Mouse (Mus musculus): ENCODE measurements around the gene Ms4a4c. TPM values are rescaled to one million over a fixed set of nuclear protein-coding genes. Genes with fewer than 3 reads are reported as not detected.
"Not testable (repeated sequence)": the region's sequence is repeated elsewhere in the genome, so short reads cannot be mapped to it uniquely, and the experiment has no call there.

Ms4a4c gene
- polyA plus RNA-seq, 1 experiment from 2014 or later, result 1.7 TPM

DNA sequence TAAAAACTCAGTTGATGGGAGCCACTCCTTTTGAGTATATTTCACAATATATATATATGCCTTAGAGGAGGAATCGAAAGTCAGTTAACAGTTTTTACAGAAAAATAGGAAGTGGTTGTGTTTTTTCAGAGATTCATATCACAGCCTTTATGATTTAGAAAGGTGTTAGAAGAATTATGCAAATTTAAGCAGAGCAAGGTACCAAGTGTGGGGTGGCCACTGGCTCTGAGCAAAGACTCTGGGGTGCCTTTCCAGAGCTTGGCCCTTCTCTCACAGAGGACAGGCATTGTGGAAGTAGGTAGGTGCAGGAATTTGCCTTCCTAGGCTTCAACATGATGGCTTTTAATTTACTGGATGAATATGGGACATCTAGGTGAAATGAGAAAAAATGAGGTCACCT lies 7.1 kb downstream of the Ms4a4c start:
- H3K4me3 ChIP-seq (replicated peaks; ENCODE audit: low read depth, low read length), result no peak overlapping the region
- no peaks in the 10 kb centered on the region for H3K36me3 ChIP-seq (ENCODE audit: insufficient read depth, low read length)
- WGBS, result 85% methylated on average over 1 of the region's 1 CpGs
- no peak overlapping the region for H3K27ac ChIP-seq
- ATAC-seq (replicated peaks; ENCODE audit: low FRiP score, low read depth) (no peak), DNase-seq (ENCODE audit: low spot score) (no peak)
- no peak for TF ChIP-seq CTCF (IDR thresholded peaks at IDR 0.05; ENCODE audit: low read depth)
- H3K9ac ChIP-seq (ENCODE audit: low read depth, low read length), result no peak overlapping the region
- H3K27me3 ChIP-seq (ENCODE audit: insufficient read depth, low read length), result no peaks in the 10 kb centered on the region
- no peaks in the 10 kb centered on the region for H3K9me3 ChIP-seq (replicated peaks; ENCODE audit: low read length)
- no peaks in the 10 kb centered on the region for H3K4me1 ChIP-seq (replicated peaks; ENCODE audit: insufficient read depth, low read length)
- H3K4me2 ChIP-seq (ENCODE audit: low read length), result no peak overlapping the region

GRCm38 (mm10) chr19:11414084-11414483 lies 9.5 kb downstream of the Ms4a4c start:
- H3K9me3 ChIP-seq (replicated peaks; ENCODE audit: low read length), result no peaks in the 10 kb centered on the region
- no peak overlapping the region for H3K9ac ChIP-seq (ENCODE audit: low read depth, low read length)
- DNase-seq (ENCODE audit: low spot score) (no peak), ATAC-seq (replicated peaks; ENCODE audit: low FRiP score, low read depth) (no peak)
- no peaks in the 10 kb centered on the region for H3K4me1 ChIP-seq (replicated peaks; ENCODE audit: insufficient read depth, low read length)
- no peak overlapping the region for H3K4me3 ChIP-seq (replicated peaks; ENCODE audit: low read depth, low read length)
- H3K27ac ChIP-seq, result no peak overlapping the region
- H3K27me3 ChIP-seq (ENCODE audit: insufficient read depth, low read length), result no peaks in the 10 kb centered on the region
- TF ChIP-seq CTCF (IDR thresholded peaks at IDR 0.05; ENCODE audit: low read depth), result no peak
- 91% methylated on average over 1 of the region's 1 CpGs for WGBS
- H3K4me2 ChIP-seq (ENCODE audit: low read length), result no peak overlapping the region
- H3K36me3 ChIP-seq (ENCODE audit: insufficient read depth, low read length), result no peaks in the 10 kb centered on the region

DNA sequence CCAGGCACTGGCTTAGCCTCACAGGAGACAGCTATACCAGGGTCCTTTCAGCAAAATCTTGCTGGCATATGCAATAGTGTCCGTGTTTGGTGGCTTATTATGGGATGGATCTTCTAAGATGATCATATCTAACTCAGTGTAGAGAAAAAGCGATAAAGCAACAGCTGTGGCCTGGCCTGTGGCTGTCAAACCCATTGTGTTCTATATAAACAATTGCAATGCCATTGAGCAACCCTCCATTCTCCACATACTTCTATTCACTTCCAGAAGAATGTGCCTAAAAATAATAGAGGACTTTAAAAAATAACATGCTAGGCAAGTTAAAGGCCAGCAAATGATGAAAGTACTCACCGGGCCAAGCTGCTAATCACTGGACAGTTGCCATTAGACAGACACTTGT lies 11.0 kb downstream of the Ms4a4c start:
- Histone ChIP-seq H3K4me1 (replicated peaks; ENCODE audit: insufficient read depth, low read length) (no peaks in the 10 kb centered on the region), H3K4me2 (ENCODE audit: low read length) (no peak overlapping the region), H3K27ac (no peak overlapping the region), H3K36me3 (ENCODE audit: insufficient read depth, low read length) (no peaks in the 10 kb centered on the region), H3K27me3 (ENCODE audit: insufficient read depth, low read length) (no peaks in the 10 kb centered on the region), H3K9ac (ENCODE audit: low read depth, low read length) (no peak overlapping the region), H3K9me3 (replicated peaks; ENCODE audit: low read length) (no peaks in the 10 kb centered on the region), H3K4me3 (replicated peaks; ENCODE audit: low read depth, low read length) (no peak overlapping the region)
- TF ChIP-seq CTCF (IDR thresholded peaks at IDR 0.05; ENCODE audit: low read depth), result no peak
- 55% methylated on average over 3 of the region's 3 CpGs for WGBS
- ATAC-seq (replicated peaks; ENCODE audit: low FRiP score, low read depth) (no peak), DNase-seq (ENCODE audit: low spot score) (no peak)

- not testable (repeated sequence) for H3K9ac ChIP-seq (ENCODE audit: low read depth, low read length); H3K36me3 ChIP-seq (ENCODE audit: insufficient read depth, low read length); H3K27me3 ChIP-seq (ENCODE audit: insufficient read depth, low read length); H3K4me2 ChIP-seq (ENCODE audit: low read length); H3K4me3 ChIP-seq (replicated peaks; ENCODE audit: low read depth, low read length); H3K9me3 ChIP-seq (replicated peaks; ENCODE audit: low read length); DNase-seq (ENCODE audit: low spot score); H3K4me1 ChIP-seq (replicated peaks; ENCODE audit: insufficient read depth, low read length); H3K27ac ChIP-seq; ATAC-seq (replicated peaks; ENCODE audit: low FRiP score, low read depth)
- 73% methylated on average over 1 of the region's 3 CpGs for WGBS
Observed at GRCm38 (mm10) chr19:11418865-11419264, 14.3 kb downstream of the Ms4a4c start.

GRCm38 (mm10) chr19:11431209-11431608 lies 26.6 kb downstream of the Ms4a4c start:
- H3K9ac ChIP-seq (ENCODE audit: low read depth, low read length); H3K27me3 ChIP-seq (ENCODE audit: insufficient read depth, low read length); DNase-seq (ENCODE audit: low spot score); ATAC-seq (replicated peaks; ENCODE audit: low FRiP score, low read depth); H3K36me3 ChIP-seq (ENCODE audit: insufficient read depth, low read length); H3K4me2 ChIP-seq (ENCODE audit: low read length); H3K9me3 ChIP-seq (replicated peaks; ENCODE audit: low read length); H3K4me3 ChIP-seq (replicated peaks; ENCODE audit: low read depth, low read length); H3K4me1 ChIP-seq (replicated peaks; ENCODE audit: insufficient read depth, low read length); H3K27ac ChIP-seq: not testable (repeated sequence)
- WGBS, result 92% methylated on average over 1 of the region's 1 CpGs

GRCm38 (mm10) chr19:11435058-11435834 lies 30.7 kb downstream of the Ms4a4c start:
- WGBS, result 87% methylated on average over 4 of the region's 4 CpGs
- DNase-seq (ENCODE audit: low spot score) (no peak), ATAC-seq (replicated peaks; ENCODE audit: low FRiP score, low read depth) (no peak)
- Histone ChIP-seq H3K4me1 (replicated peaks; ENCODE audit: insufficient read depth, low read length) (no peaks in the 10 kb centered on the region), H3K4me2 (ENCODE audit: low read length) (no peak overlapping the region), H3K27ac (no peak overlapping the region), H3K36me3 (ENCODE audit: insufficient read depth, low read length) (no peaks in the 10 kb centered on the region), H3K4me3 (replicated peaks; ENCODE audit: low read depth, low read length) (no peak overlapping the region), H3K9me3 (replicated peaks; ENCODE audit: low read length) (no peaks in the 10 kb centered on the region), H3K9ac (ENCODE audit: low read depth, low read length) (no peak overlapping the region), H3K27me3 (ENCODE audit: insufficient read depth, low read length) (no peaks in the 10 kb centered on the region)
- no peak for TF ChIP-seq CTCF (IDR thresholded peaks at IDR 0.05; ENCODE audit: low read depth)

DNA sequence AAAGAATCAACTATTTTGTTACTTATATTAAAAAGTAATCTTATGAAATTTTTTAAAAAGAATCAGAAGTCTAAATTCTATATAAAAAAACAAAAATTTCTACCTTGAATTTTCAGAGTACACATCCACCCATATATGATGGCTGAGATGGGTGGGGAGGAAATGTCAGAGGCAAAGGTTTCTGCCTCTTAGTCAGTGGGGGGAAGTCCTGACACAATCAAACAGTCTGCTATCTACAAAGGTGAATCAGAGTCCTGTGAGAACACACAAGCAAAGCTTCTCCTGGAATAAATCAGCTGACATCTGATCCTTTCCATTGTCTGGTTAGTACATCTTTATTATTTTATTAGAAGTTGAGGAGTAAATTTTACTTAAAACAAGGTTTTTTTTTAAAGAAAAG lies 38.8 kb downstream of the Ms4a4c start, which contains the start of gene Ms4a4b:
Gene Ms4a4b, plus strand, starts transcription at position 216 of the 400 bp plus-strand sequence.
- no peaks in the 10 kb centered on the region for H3K36me3 ChIP-seq (ENCODE audit: insufficient read depth, low read length)
- no peak for DNase-seq (ENCODE audit: low spot score)
- H3K9ac ChIP-seq (ENCODE audit: low read depth, low read length), result no peak within 1 kb of the TSS
- no peaks in the 10 kb centered on the region for H3K27me3 ChIP-seq (ENCODE audit: insufficient read depth, low read length)
- no peaks in the 10 kb centered on the region for H3K9me3 ChIP-seq (replicated peaks; ENCODE audit: low read length)
- H3K4me1 ChIP-seq (replicated peaks; ENCODE audit: insufficient read depth, low read length), result no peaks in the 10 kb centered on the region
- ATAC-seq (replicated peaks; ENCODE audit: low FRiP score, low read depth), result no peak
- H3K4me3 ChIP-seq (replicated peaks; ENCODE audit: low read depth, low read length), result no peak within 1 kb of the TSS
- H3K27ac ChIP-seq, result no peak within 1 kb of the TSS
- TF ChIP-seq CTCF (IDR thresholded peaks at IDR 0.05; ENCODE audit: low read depth), result no peak
- no peak within 1 kb of the TSS for H3K4me2 ChIP-seq (ENCODE audit: low read length)

Data from kidney, postnatal 0 days (tissue).